Mouse (Mus musculus) stomach, embryonic 14.5 days (tissue): ENCODE data around the gene Cdk14. TPM values are rescaled to one million over a fixed set of nuclear protein-coding genes. Genes with fewer than 3 reads are reported as not detected.

Source experiments
- ATAC-seq: fragments of 200-750 bp; cut with Nextera tagmentation; 2 replicates; pipeline ENCODE4 v1.8.0; 2017; ENCODE audit warnings: low read depth, moderate TSS enrichment; ENCODE audit not compliant: insufficient number of reproducible peaks, insufficient read depth, low FRiP score
- H3K27ac ChIP-seq: fragments of 300-500 bp; sonication (generic); 2 replicates; pipeline ENCODE4 v1.5.1; 2014; ENCODE audit warnings: mild to moderate bottlenecking, low read length, moderate library complexity, mixed read lengths
- H3K27me3 ChIP-seq: fragments of 300-500 bp; sonication (generic); 2 replicates; pipeline ENCODE4 v1.6.1; 2014; ENCODE audit warnings: low read length, control low read depth, mixed read lengths; ENCODE audit not compliant: control insufficient read depth, insufficient read depth
- H3K36me3 ChIP-seq: fragments of 300-500 bp; sonication (generic); 2 replicates; pipeline ENCODE4 v1.6.1; 2014; ENCODE audit warnings: mild to moderate bottlenecking, control low read depth, low read length, moderate library complexity, mixed read lengths; ENCODE audit not compliant: control insufficient read depth, insufficient read depth
- H3K4me1 ChIP-seq: fragments of 300-500 bp; sonication (generic); 2 replicates; pipeline ENCODE4 v1.6.1; 2014; ENCODE audit warnings: low read length, control low read depth, mixed read lengths; ENCODE audit not compliant: control insufficient read depth, insufficient read depth
- H3K4me2 ChIP-seq: fragments of 300-500 bp; sonication (generic); replicated peaks from 2 replicates; pipeline ENCODE4 v1.6.1; 2014; ENCODE audit warnings: low read depth, low read length, control low read depth
- H3K4me3 ChIP-seq: fragments of 300-500 bp; sonication (generic); 2 replicates; pipeline ENCODE4 v1.5.1; 2014; ENCODE audit warnings: low read depth, low read length, control low read depth
- H3K9ac ChIP-seq: fragments of 300-500 bp; sonication (generic); replicated peaks from 2 replicates; pipeline ENCODE4 v1.6.1; 2014; ENCODE audit warnings: low read depth, mild to moderate bottlenecking, control low read depth, low read length, moderate library complexity, mixed read lengths
- H3K9me3 ChIP-seq: fragments of 300-500 bp; sonication (generic); 2 replicates; pipeline ENCODE4 v1.6.1; 2016; ENCODE audit warnings: low read depth, low read length, control low read depth; ENCODE audit not compliant: control insufficient read depth
- WGBS: fragments of 180-500 bp; shearing (Covaris S2); extraction: QIAGEN DNeasy Blood & Tissue Kit; methylation state at CpG from one replicate; pipeline ENCODE4 v1.1.7; 2014; 5-methylcytosine and 5-hydroxymethylcytosine counted together
- polyA plus RNA-seq: library from polyadenylated mRNA; unstranded; fragments of >200 nt; fragmentation: Nextera tagmentation; extraction: Ambion mirVana; gene quantifications from 2 replicates; pipeline ENCODE4 v1.2.1, GENCODE M21; 2014

Cdk14 gene
- polyA plus RNA-seq, 1 experiment from 2014 or later = 28.3 TPM

- no peak overlapping the region for H3K4me2 ChIP-seq
- H3K27ac ChIP-seq = no peak overlapping the region
- no peaks in the 10 kb centered on the region; the same call in 1 of the 2 replicates for H3K9me3 ChIP-seq
- no peaks in the 10 kb centered on the region for H3K27me3 ChIP-seq
- no peak overlapping the region for H3K4me3 ChIP-seq
- H3K4me1 ChIP-seq = peaks cover 7% of the 10 kb centered on the region; the same call in 1 of the 2 replicates
- ATAC-seq = no peak
- H3K36me3 ChIP-seq = no peaks in the 10 kb centered on the region
- H3K9ac ChIP-seq = no peak overlapping the region
- WGBS = 40% methylated on average over 3 of the region's 3 CpGs
These were observed 541.2 kb downstream of the Cdk14 start for GRCm38 (mm10) chr5:4878934-4879333.

- no peak overlapping the region for H3K27ac ChIP-seq
- WGBS = 70% methylated on average over 4 of the region's 4 CpGs
- H3K4me2 ChIP-seq = no peak overlapping the region
- no peak for ATAC-seq
- H3K4me3 ChIP-seq = no peak overlapping the region
- H3K9me3 ChIP-seq = no peaks in the 10 kb centered on the region; the same call in 1 of the 2 replicates
- H3K9ac ChIP-seq = no peak overlapping the region
- H3K4me1 ChIP-seq = peaks cover 7% of the 10 kb centered on the region; the same call in 1 of the 2 replicates
- no peaks in the 10 kb centered on the region for H3K27me3 ChIP-seq
- no peaks in the 10 kb centered on the region for H3K36me3 ChIP-seq
These were observed 542.5 kb downstream of the Cdk14 start for GRCm38 (mm10) chr5:4877638-4878037.

DNA sequence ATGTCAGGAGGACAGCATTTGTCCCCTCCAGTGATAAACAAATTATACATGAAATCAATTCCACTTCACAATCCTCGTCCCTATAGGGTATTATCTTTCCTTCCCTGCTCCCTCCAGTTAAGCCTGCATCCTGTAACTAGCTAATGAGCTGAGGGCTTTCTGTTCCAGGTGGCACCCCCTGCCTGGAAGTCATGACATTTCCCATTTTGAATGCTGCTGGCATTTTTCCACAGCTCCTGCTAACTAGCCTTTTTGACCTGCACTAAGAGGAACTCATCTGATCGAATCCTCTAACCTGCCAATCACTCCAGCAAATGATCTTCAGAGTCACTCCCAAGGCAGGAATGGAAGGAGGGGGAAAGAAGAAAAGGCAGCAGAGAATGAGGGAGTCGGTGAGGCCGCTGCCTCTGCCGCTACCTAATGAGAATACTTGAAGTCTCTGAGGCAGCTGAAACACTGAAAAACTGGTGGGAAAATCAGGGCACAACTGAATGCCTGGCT lies 542.9 kb downstream of the Cdk14 start:
- no peak overlapping the region for H3K4me3 ChIP-seq
- H3K27ac ChIP-seq = no peak overlapping the region
- ATAC-seq = no peak
- peaks cover 7% of the 10 kb centered on the region; the same call in 1 of the 2 replicates for H3K4me1 ChIP-seq
- H3K27me3 ChIP-seq = no peaks in the 10 kb centered on the region
- WGBS = 48% methylated on average over 5 of the region's 5 CpGs
- H3K9ac ChIP-seq = no peak overlapping the region
- H3K36me3 ChIP-seq = no peaks in the 10 kb centered on the region
- no peak overlapping the region for H3K4me2 ChIP-seq
- no peaks in the 10 kb centered on the region; the same call in 1 of the 2 replicates for H3K9me3 ChIP-seq

GRCm38 (mm10) chr5:4876653-4877091 lies 543.4 kb downstream of the Cdk14 start:
- Histone ChIP-seq H3K27me3 (no peaks in the 10 kb centered on the region), H3K4me1 (peaks cover 7% of the 10 kb centered on the region; the same call in 1 of the 2 replicates), H3K4me2 (no peak overlapping the region), H3K9me3 (no peaks in the 10 kb centered on the region; the same call in 1 of the 2 replicates), H3K9ac (no peak overlapping the region), H3K36me3 (no peaks in the 10 kb centered on the region), H3K27ac (no peak overlapping the region), H3K4me3 (no peak overlapping the region)
- ATAC-seq = no peak
- WGBS = 74% methylated on average over 15 of the region's 15 CpGs

DNA sequence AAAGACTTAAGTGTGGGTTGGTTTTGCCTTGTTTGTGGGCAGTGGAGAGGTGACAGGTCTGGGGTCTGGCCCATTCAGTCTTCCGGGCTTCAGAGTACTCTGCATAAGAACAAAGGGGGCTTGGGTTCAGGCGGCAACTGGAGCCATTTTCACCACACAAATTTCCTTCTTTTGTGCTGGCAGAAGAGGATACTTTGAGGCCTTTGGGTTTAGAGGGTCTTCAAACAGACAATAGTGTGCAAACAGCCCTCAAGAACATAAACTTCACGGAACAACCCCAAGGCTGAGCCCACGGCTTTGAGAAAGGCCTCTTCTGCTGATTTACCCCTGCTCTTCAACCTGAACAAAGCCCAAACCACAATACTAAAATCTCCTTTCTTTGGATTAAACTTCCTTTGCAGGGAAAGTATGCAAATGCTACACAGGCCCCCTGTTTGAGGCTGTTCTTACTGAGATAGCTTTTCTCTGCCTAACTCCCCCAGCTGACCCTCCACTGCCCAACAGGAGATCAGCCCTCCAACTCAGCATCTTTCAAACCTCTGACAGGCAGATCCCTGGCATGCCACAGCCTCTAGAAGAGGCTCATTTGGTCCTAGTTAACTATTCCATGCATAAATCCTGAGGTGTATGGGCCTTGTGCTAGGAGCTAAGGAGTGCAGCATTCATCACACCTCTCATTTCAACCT lies 549.9 kb downstream of the Cdk14 start:
- no peak overlapping the region for H3K27ac ChIP-seq
- H3K4me1 ChIP-seq = peaks cover 8% of the 10 kb centered on the region; the same call in 1 of the 2 replicates

GRCm38 (mm10) chr5:4868563-4869120 lies 551.5 kb downstream of the Cdk14 start:
- Histone ChIP-seq H3K27ac (no peak overlapping the region; the same call in 1 of the 2 replicates), H3K4me2 (no peak overlapping the region), H3K27me3 (no peaks in the 10 kb centered on the region), H3K9ac (no peak overlapping the region), H3K9me3 (no peaks in the 10 kb centered on the region), H3K4me1 (peaks cover 8% of the 10 kb centered on the region; the same call in 1 of the 2 replicates), H3K36me3 (no peaks in the 10 kb centered on the region), H3K4me3 (no peak overlapping the region)
- no peak for ATAC-seq
- 43% methylated on average over 6 of the region's 6 CpGs for WGBS

More for the DNA sequence above, 549.9 kb downstream of the Cdk14 start:
- 75% methylated on average over 4 of the region's 4 CpGs for WGBS
- ATAC-seq = no peak
- H3K4me2 ChIP-seq = no peak overlapping the region
- no peaks in the 10 kb centered on the region for H3K36me3 ChIP-seq
- no peak overlapping the region for H3K9ac ChIP-seq
- no peaks in the 10 kb centered on the region for H3K9me3 ChIP-seq
- H3K4me3 ChIP-seq = no peak overlapping the region
- no peaks in the 10 kb centered on the region for H3K27me3 ChIP-seq

DNA sequence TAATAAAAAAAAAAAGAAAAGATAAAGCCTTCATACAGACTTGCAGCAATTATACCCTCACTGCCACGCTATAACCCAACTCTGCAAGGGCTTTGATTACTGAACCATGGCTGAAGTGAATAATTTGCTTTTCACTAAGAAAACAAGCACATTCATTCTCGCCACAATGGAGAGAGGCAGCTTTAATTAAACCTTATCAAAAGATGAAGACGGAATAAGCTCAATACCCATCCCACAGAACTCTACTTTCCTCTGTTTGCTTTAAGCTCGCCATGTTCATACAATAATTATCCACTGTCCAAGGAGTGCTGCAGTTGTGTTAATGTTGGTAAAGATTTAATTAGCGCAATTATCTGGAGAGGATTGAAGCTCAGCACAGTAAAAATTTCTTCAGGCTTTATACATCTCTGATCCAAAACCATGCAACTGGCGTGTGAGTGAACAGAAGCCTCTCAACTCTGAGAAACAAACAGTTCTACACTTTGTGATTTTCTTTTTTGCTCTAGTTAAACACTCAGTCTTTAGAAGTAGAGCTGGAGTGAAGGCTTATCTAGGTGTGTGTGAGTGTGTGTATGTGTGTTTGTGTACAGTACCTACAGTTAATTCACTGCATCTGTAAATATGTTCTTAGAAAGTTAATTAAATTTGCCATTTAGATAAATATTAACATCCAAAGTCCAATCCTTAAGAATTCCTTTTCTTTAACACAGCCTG lies 552.1 kb downstream of the Cdk14 start:
- ATAC-seq = no peak
- Histone ChIP-seq H3K27ac (no peak overlapping the region; the same call in 1 of the 2 replicates), H3K9ac (no peak overlapping the region), H3K4me1 (peaks cover 8% of the 10 kb centered on the region; the same call in 1 of the 2 replicates), H3K27me3 (no peaks in the 10 kb centered on the region), H3K4me2 (no peak overlapping the region), H3K4me3 (no peak overlapping the region), H3K9me3 (no peaks in the 10 kb centered on the region), H3K36me3 (no peaks in the 10 kb centered on the region)
- WGBS = 72% methylated on average over 6 of the region's 6 CpGs

DNA sequence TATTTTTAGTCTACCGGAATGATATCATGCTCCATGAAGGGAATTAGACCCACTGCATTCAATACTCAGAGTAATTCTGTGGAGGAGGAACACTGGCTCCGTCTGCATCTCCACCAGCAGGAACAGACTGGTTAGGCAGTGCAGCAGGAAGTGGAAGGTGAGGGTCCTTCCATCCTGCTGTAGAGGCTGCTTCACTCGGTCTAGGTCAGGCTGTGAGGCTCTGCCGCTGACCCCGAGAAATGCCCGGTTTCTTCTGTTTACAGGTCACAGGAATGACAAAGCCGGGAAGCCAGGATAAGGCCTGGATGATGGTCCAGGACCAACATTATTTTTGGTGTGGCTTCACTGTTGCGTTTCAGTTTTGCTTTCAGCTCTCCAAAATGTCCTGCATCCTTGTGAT lies 553.2 kb downstream of the Cdk14 start:
- Histone ChIP-seq H3K36me3 (no peaks in the 10 kb centered on the region), H3K9me3 (no peaks in the 10 kb centered on the region), H3K4me2 (no peak overlapping the region), H3K27ac (no peak overlapping the region), H3K9ac (no peak overlapping the region), H3K4me1 (peaks cover 8% of the 10 kb centered on the region; the same call in 1 of the 2 replicates), H3K4me3 (no peak overlapping the region), H3K27me3 (no peaks in the 10 kb centered on the region)
- 69% methylated on average over 8 of the region's 8 CpGs for WGBS
- ATAC-seq = no peak
